Mouse (Mus musculus) MEL (cell line): ENCODE results near the gene Pde6c. TPM values are rescaled to one million over a fixed set of nuclear protein-coding genes. Genes with fewer than 3 reads are reported as not detected.

Experiments used
- DNase-seq: peaks from one replicate; pipeline ENCODE4 v3.0.0; 2011; ENCODE audit warnings: low read depth, low spot score
- H3K27ac ChIP-seq: 2 replicates; pipeline ENCODE4 v1.5.1; 2012; ENCODE audit warnings: low read depth, mild to moderate bottlenecking, control low read depth, low read length, moderate library complexity; ENCODE audit not compliant: control insufficient read depth
- H3K27me3 ChIP-seq, 2 experiments: fragments of 150-350 bp in 1 of 2; sonication (generic) in 1 of 2; 2 replicates each; pipeline ENCODE4 v1.6.1; 2012; ENCODE audit warnings: low read length in 2 of 2, mild to moderate bottlenecking in 2 of 2, improper control_type of control experiment in 1 of 2, moderate library complexity in 1 of 2; ENCODE audit not compliant: insufficient read depth in 2 of 2, control insufficient read depth in 1 of 2
- H3K36me3 ChIP-seq, 2 experiments: 2 replicates each; pipeline ENCODE4 v1.6.1; 2012 to 2014; ENCODE audit warnings: low read length in 2 of 2, improper control_type of control experiment in 1 of 2, inconsistent platforms in 1 of 2, mild to moderate bottlenecking in 1 of 2; ENCODE audit not compliant: insufficient read depth in 2 of 2, control insufficient read depth in 1 of 2
- H3K4me1 ChIP-seq, 2 experiments: fragments of 150-350 bp in 1 of 2; sonication (generic) in 1 of 2; 2 replicates each; pipeline ENCODE4 v1.6.1; 2012; ENCODE audit warnings: low read length in 2 of 2, improper control_type of control experiment in 1 of 2, mild to moderate bottlenecking in 1 of 2; ENCODE audit not compliant: insufficient read depth in 2 of 2, control insufficient read depth in 1 of 2
- H3K4me3 ChIP-seq, 2 experiments: fragments of 150-350 bp in 1 of 2; sonication (generic) in 1 of 2; 2 replicates each; pipeline ENCODE4 v1.5.1; 2012; ENCODE audit warnings: low read depth in 2 of 2, low read length in 2 of 2, mild to moderate bottlenecking in 2 of 2, moderate library complexity in 2 of 2, control low read depth in 1 of 2, improper control_type of control experiment in 1 of 2; ENCODE audit not compliant: control insufficient read depth in 1 of 2, insufficient read depth in 1 of 2
- H3K79me2 ChIP-seq: 2 replicates; pipeline ENCODE4 v1.6.1; 2012; ENCODE audit warnings: mild to moderate bottlenecking, low read length, moderate library complexity; ENCODE audit not compliant: control insufficient read depth, poor library complexity, insufficient read depth
- H3K9ac ChIP-seq: 2 replicates; pipeline ENCODE4 v1.6.1; 2012; ENCODE audit warnings: low read depth, mild to moderate bottlenecking, control low read depth, low read length, moderate library complexity; ENCODE audit not compliant: control insufficient read depth, poor library complexity, severe bottlenecking
- H3K9me3 ChIP-seq: fragments of 150-350 bp; sonication (generic); replicated peaks from 2 replicates; pipeline ENCODE4 v1.6.1; 2012; ENCODE audit warnings: mild to moderate bottlenecking, low read length, improper control_type of control experiment, moderate library complexity; ENCODE audit not compliant: insufficient read depth
- BHLHE40 ChIP-seq: IDR thresholded peaks from 2 replicates; pipeline ENCODE4 v1.6.1; 2012; ENCODE audit warnings: low read depth, mild to moderate bottlenecking, inconsistent platforms, low read length, improper control_type of control experiment, borderline replicate concordance
- CHD1 ChIP-seq: IDR thresholded peaks from 2 replicates; pipeline ENCODE4 v1.6.1; 2012; ENCODE audit warnings: low read depth, mild to moderate bottlenecking, inconsistent platforms, low read length, improper control_type of control experiment
- CHD2 ChIP-seq: IDR thresholded peaks from 2 replicates; pipeline ENCODE4 v1.6.1; 2011; ENCODE audit warnings: low read length, improper control_type of control experiment
- CTCF ChIP-seq, 3 experiments: IDR thresholded peaks in 2 of 3; conservative IDR thresholded peaks in 1 of 3; 2 replicates each; pipeline ENCODE4 v1.5.1; 2011 to 2012; ENCODE audit warnings: low read length in 3 of 3, low read depth in 2 of 3, mild to moderate bottlenecking in 2 of 3, improper control_type of control experiment in 1 of 3, inconsistent platforms in 1 of 3, mixed read lengths in 1 of 3, moderate library complexity in 1 of 3; ENCODE audit not compliant: control insufficient read depth in 1 of 3, insufficient read depth in 1 of 3, poor library complexity in 1 of 3, severe bottlenecking in 1 of 3
- ELF1 ChIP-seq: IDR thresholded peaks from 2 replicates; pipeline ENCODE4 v1.6.1; 2014; ENCODE audit warnings: low read depth, mild to moderate bottlenecking, inconsistent platforms, low read length, improper control_type of control experiment, moderate library complexity
- EP300 ChIP-seq, 2 experiments: IDR thresholded peaks; 2 replicates each; pipeline ENCODE4 v1.6.1; 2011; ENCODE audit warnings: improper control_type of control experiment in 2 of 2, low read length in 2 of 2, low read depth in 1 of 2, mild to moderate bottlenecking in 1 of 2
- ETS1 ChIP-seq: IDR thresholded peaks from 2 replicates; pipeline ENCODE4 v1.6.1; 2012; ENCODE audit warnings: low read depth, mild to moderate bottlenecking, inconsistent platforms, low read length, improper control_type of control experiment, moderate library complexity
- GATA1 ChIP-seq: IDR thresholded peaks from 2 replicates; pipeline ENCODE4 v1.6.1; 2011; ENCODE audit warnings: low read depth, low read length, improper control_type of control experiment
- JUND ChIP-seq: IDR thresholded peaks from 2 replicates; pipeline ENCODE4 v1.6.1; 2011; ENCODE audit warnings: low read depth, mild to moderate bottlenecking, improper control_type of control experiment, low read length
- KAT2A ChIP-seq: conservative IDR thresholded peaks from 2 replicates; pipeline ENCODE4 v1.6.1; 2012; ENCODE audit warnings: low read depth, low read length, improper control_type of control experiment, inconsistent platforms
- MAFK ChIP-seq: IDR thresholded peaks from 2 replicates; pipeline ENCODE4 v1.6.1; 2011; ENCODE audit warnings: low read depth, mild to moderate bottlenecking, low read length, improper control_type of control experiment, borderline replicate concordance
- MAZ ChIP-seq: IDR thresholded peaks from 2 replicates; pipeline ENCODE4 v1.6.1; 2012; ENCODE audit warnings: low read depth, mild to moderate bottlenecking, inconsistent platforms, low read length, improper control_type of control experiment
- MEF2A ChIP-seq: IDR thresholded peaks from 2 replicates; pipeline ENCODE4 v1.6.1; 2014; ENCODE audit warnings: low read depth, mild to moderate bottlenecking, inconsistent platforms, low read length, improper control_type of control experiment; ENCODE audit not compliant: poor library complexity, insufficient replicate concordance, severe bottlenecking; ENCODE audit errors: extremely low read depth
- MXI1 ChIP-seq: IDR thresholded peaks from 2 replicates; pipeline ENCODE4 v1.6.1; 2011; ENCODE audit warnings: mild to moderate bottlenecking, low read depth, low read length, improper control_type of control experiment
- MYC ChIP-seq: IDR thresholded peaks from 2 replicates; pipeline ENCODE4 v1.6.1; 2011; ENCODE audit warnings: low read depth, mild to moderate bottlenecking, low read length, improper control_type of control experiment, moderate library complexity
- NELFE ChIP-seq: IDR thresholded peaks from 2 replicates; pipeline ENCODE4 v1.6.1; 2011; ENCODE audit warnings: low read depth, low read length, improper control_type of control experiment
- NRF1 ChIP-seq: IDR thresholded peaks from 2 replicates; pipeline ENCODE4 v1.6.1; 2014; ENCODE audit warnings: low read depth, mild to moderate bottlenecking, inconsistent platforms, low read length, improper control_type of control experiment, moderate library complexity; ENCODE audit not compliant: poor library complexity, insufficient read depth, severe bottlenecking
- POLR2A ChIP-seq, 2 experiments: IDR thresholded peaks; 2 replicates each; pipeline ENCODE4 v1.6.1; 2011 to 2012; ENCODE audit warnings: low read length in 2 of 2, mild to moderate bottlenecking in 2 of 2, control low read depth in 1 of 2, improper control_type of control experiment in 1 of 2, low read depth in 1 of 2, moderate library complexity in 1 of 2; ENCODE audit not compliant: control insufficient read depth in 1 of 2, insufficient read depth in 1 of 2, poor library complexity in 1 of 2
- POLR2AphosphoS5 ChIP-seq: IDR thresholded peaks from 2 replicates; pipeline ENCODE4 v1.6.1; 2012; ENCODE audit warnings: low read depth, borderline replicate concordance, mild to moderate bottlenecking, inconsistent platforms, low read length, moderate library complexity, mixed read lengths
- RAD21 ChIP-seq: IDR thresholded peaks from 2 replicates; pipeline ENCODE4 v1.6.1; 2011; ENCODE audit warnings: mild to moderate bottlenecking, low read depth, low read length, improper control_type of control experiment
- RCOR1 ChIP-seq: IDR thresholded peaks from 2 replicates; pipeline ENCODE4 v1.6.1; 2012; ENCODE audit warnings: low read depth, mild to moderate bottlenecking, inconsistent platforms, low read length, improper control_type of control experiment
- SIN3A ChIP-seq: IDR thresholded peaks from 2 replicates; pipeline ENCODE4 v1.6.1; 2012; ENCODE audit warnings: low read length, improper control_type of control experiment, inconsistent platforms
- SMC3 ChIP-seq: IDR thresholded peaks from 2 replicates; pipeline ENCODE4 v1.6.1; 2011; ENCODE audit warnings: low read depth, low read length, improper control_type of control experiment
- TBP ChIP-seq: IDR thresholded peaks from 2 replicates; pipeline ENCODE4 v1.8.0; 2011; ENCODE audit warnings: low read depth, low read length, improper control_type of control experiment
- TCF12 ChIP-seq: IDR thresholded peaks from 2 replicates; pipeline ENCODE4 v1.6.1; 2014; ENCODE audit warnings: low read depth, mild to moderate bottlenecking, inconsistent platforms, low read length, improper control_type of control experiment, moderate library complexity
- UBTF ChIP-seq: IDR thresholded peaks from 2 replicates; pipeline ENCODE4 v1.6.1; 2012; ENCODE audit warnings: low read depth, mild to moderate bottlenecking, inconsistent platforms, low read length, improper control_type of control experiment, moderate library complexity, borderline replicate concordance; ENCODE audit not compliant: insufficient read depth
- ZC3H11A ChIP-seq: IDR thresholded peaks from 2 replicates; pipeline ENCODE4 v1.6.1; 2012; ENCODE audit warnings: low read depth, mild to moderate bottlenecking, inconsistent platforms, low read length, improper control_type of control experiment
- ZMIZ1 ChIP-seq: IDR thresholded peaks from 2 replicates; pipeline ENCODE4 v1.6.1; 2012; ENCODE audit warnings: low read depth, mild to moderate bottlenecking, inconsistent platforms, low read length, improper control_type of control experiment, moderate library complexity
- ZNF384 ChIP-seq: IDR thresholded peaks from 2 replicates; pipeline ENCODE4 v1.6.1; 2012; ENCODE audit warnings: low read depth, mild to moderate bottlenecking, inconsistent platforms, low read length, improper control_type of control experiment
- polyA plus RNA-seq, 2 experiments: library from polyadenylated mRNA; stranded (reverse) in 1 of 2; unstranded in 1 of 2; fragments of >175 nt in 1 of 2; fragments of >200 nt in 1 of 2; gene quantifications; 2 replicates each; pipeline versions ENCODE4 v1.2.1 to v1.2.4; 2012; ENCODE audit warnings: low replicate concordance in 2 of 2, low read depth in 1 of 2; ENCODE audit not compliant: insufficient read length in 2 of 2, insufficient read depth in 1 of 2, missing spikeins in 1 of 2
- total RNA-seq: library from RNA; depleted of rRNA; stranded (reverse); fragments of 300-350 nt; gene quantifications from 2 replicates; pipeline ENCODE4 v1.2.3, GENCODE M21; 2012

Gene Pde6c
- total and polyA plus RNA-seq, 3 experiments = not detected

DNA sequence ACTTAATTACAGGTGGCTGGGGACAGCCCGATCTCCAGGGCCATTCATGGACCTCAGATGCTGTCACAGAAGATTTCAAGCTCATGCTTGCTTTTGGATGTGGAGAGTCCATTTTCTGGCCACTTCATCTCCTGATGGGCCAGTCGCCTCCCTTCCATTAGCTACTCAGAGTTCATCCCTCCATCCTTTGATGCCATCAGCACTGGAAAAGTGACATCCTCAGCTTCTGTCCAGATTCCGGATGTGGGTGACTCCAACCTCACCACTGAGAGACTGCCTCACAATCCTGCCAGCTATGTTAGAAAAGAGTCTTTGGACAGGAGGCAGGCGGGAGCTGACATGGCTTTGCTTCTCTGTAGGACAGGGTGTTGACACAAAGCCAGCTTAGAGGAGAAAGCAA is 46.7 kb upstream of the Pde6c start:
- no peak for TF ChIP-seq EP300 (IDR thresholded peaks at IDR 0.05; ENCODE audit: low read depth in 1 of 2, low read length in 2 of 2)
- TF ChIP-seq MXI1 = no peak
- no peak for TF ChIP-seq CHD2
- TF ChIP-seq NRF1 = no peak
- no peak for TF ChIP-seq SIN3A
- no peak for TF ChIP-seq BHLHE40
- no peak for TF ChIP-seq MAZ
- TF ChIP-seq MYC = no peak
- TF ChIP-seq KAT2A = no peak
- TF ChIP-seq GATA1 = no peak
- TF ChIP-seq JUND = no peak
- no peak for TF ChIP-seq UBTF
- no peak for TF ChIP-seq ZC3H11A
- no peak for TF ChIP-seq RAD21
- TF ChIP-seq CTCF (IDR thresholded peaks at IDR 0.05 in 2 of 3, conservative IDR thresholded peaks at IDR 0.05 in 1 of 3; ENCODE audit: control insufficient read depth in 1 of 3, insufficient read depth in 1 of 3, low read depth in 2 of 3, low read length in 3 of 3, poor library complexity in 1 of 3, severe bottlenecking in 1 of 3) = no peak
- TF ChIP-seq SMC3 = no peak
- DNase-seq = no peak
- H3K27me3 ChIP-seq = peaks cover 0 to 2% of the 10 kb centered on the region in 2 experiments; a peak in 1 of 4 replicates
- peaks cover 0 to 7% of the 10 kb centered on the region in 2 experiments; a peak in 2 of 4 replicates for H3K36me3 ChIP-seq
- peaks cover 0 to 6% of the 10 kb centered on the region in 2 experiments; a peak in 2 of 4 replicates for H3K4me1 ChIP-seq
- no peaks in the 10 kb centered on the region for H3K9me3 ChIP-seq
- no peak overlapping the region for H3K4me3 ChIP-seq
- no peak overlapping the region for H3K9ac ChIP-seq
- H3K79me2 ChIP-seq = no peaks in the 10 kb centered on the region
- no peak overlapping the region for H3K27ac ChIP-seq

DNA sequence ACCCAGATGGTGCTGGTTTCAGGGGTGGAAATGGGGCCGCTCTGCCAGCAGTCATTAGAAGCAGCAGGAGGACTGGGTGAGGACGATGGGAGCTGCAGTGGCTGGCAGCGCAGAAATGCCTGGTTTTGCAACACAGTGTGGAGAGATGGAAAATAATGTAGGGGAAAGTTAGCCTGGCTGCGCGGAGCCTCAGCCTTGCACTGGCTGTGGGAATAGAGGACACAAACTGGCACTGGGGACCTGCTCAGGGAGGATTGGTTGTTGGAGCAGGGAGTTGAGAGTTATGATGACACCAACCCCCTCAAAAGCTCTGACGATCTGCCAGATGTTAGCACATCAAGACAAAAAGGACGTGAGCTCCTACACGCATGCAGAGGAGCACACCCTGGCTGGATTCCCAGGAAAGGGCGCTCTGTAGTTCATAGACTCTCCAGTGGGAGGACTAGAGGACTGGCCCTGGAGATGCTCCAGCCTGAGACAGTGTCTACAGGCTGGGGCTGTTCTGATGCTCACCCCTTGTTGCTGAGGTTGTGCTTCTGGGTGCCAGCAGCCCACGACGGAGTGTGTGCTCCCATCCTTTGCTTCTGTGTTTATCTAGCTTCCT is 45.5 kb upstream of the Pde6c start:
- Histone ChIP-seq H3K9me3 (no peaks in the 10 kb centered on the region), H3K4me3 (no peak overlapping the region), H3K27ac (no peak overlapping the region), H3K4me1 (peaks cover 0 to 6% of the 10 kb centered on the region in 2 experiments; a peak in 2 of 4 replicates), H3K27me3 (peaks cover 0 to 2% of the 10 kb centered on the region in 2 experiments; a peak in 1 of 4 replicates), H3K79me2 (no peaks in the 10 kb centered on the region), H3K36me3 (peaks cover 0 to 9% of the 10 kb centered on the region in 2 experiments; a peak in 2 of 4 replicates), H3K9ac (no peak overlapping the region)
- DNase-seq = peak; percentile 6
- TF ChIP-seq TBP = no peak
- no peak for TF ChIP-seq RCOR1
- no peak for TF ChIP-seq ZNF384
- TF ChIP-seq NELFE = no peak
- no peak for TF ChIP-seq ZMIZ1
- TF ChIP-seq ELF1 = no peak
- no peak for TF ChIP-seq CTCF (IDR thresholded peaks at IDR 0.05 in 2 of 3, conservative IDR thresholded peaks at IDR 0.05 in 1 of 3; ENCODE audit: control insufficient read depth in 1 of 3, insufficient read depth in 1 of 3, low read depth in 2 of 3, low read length in 3 of 3, poor library complexity in 1 of 3, severe bottlenecking in 1 of 3)
- TF ChIP-seq POLR2A (IDR thresholded peaks at IDR 0.05; ENCODE audit: control insufficient read depth in 1 of 2, insufficient read depth in 1 of 2, low read depth in 1 of 2, low read length in 2 of 2, poor library complexity in 1 of 2) = no peak
- no peak for TF ChIP-seq SIN3A
- TF ChIP-seq ETS1 = no peak
- TF ChIP-seq MAFK = no peak
- TF ChIP-seq CHD1 = no peak
- TF ChIP-seq KAT2A = no peak
- no peak for TF ChIP-seq NRF1
- no peak for TF ChIP-seq MYC
- no peak for TF ChIP-seq TCF12
- TF ChIP-seq POLR2AphosphoS5 = no peak
- TF ChIP-seq MEF2A = no peak
